Mouse (Mus musculus) testis, adult 2 months (tissue): ENCODE results near the gene Cars2.
"Not testable (repeated sequence)": the region's sequence is repeated elsewhere in the genome, so short reads cannot be mapped to it uniquely, and the experiment has no call there.

Source experiments
- CTCF ChIP-seq: fragments of 200-500 bp; IDR thresholded peaks from 2 replicates; pipeline ENCODE4 v1.5.1; 2012; ENCODE audit warnings: low read depth, mild to moderate bottlenecking, inconsistent platforms, low read length, moderate library complexity; ENCODE audit not compliant: control insufficient read depth, insufficient read depth, insufficient replicate concordance
- POLR2A ChIP-seq: fragments of 200-500 bp; IDR thresholded peaks from 2 replicates; pipeline ENCODE4 v1.6.1; 2012; ENCODE audit warnings: low read depth, mild to moderate bottlenecking, inconsistent platforms, low read length, moderate library complexity; ENCODE audit not compliant: control insufficient read depth

DNA sequence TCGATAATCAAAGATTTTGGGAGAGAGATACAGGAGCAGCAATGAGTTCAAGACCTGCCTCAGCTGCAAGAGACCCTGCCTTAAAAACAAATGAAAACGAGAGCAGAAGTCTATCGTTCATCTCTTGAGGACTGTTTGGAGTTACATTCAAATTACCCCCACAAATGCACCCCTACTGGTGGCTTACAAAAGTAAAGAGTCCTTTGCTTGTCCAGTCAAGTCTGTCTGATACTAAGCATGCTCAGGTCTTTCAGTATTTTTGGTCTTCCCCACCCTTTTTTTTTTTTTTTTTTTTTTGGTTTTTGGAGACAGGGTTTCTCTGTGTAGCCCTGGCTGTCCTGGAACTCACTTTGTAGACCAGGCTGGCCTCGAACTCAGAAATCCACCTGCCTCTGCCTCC lies 914 bp upstream of the Cars2 start:
- TF ChIP-seq CTCF, POLR2A: not testable (repeated sequence)
